Mouse (Mus musculus) 3T3-L1 (cell line): Measurements from ENCODE around the gene Nup160.

Experiments
- DNase-seq: peaks from one replicate; pipeline ENCODE4 v3.0.0-alpha.2; 2015; ENCODE audit warnings: low read depth, low spot score

Gene Nup160

DNA sequence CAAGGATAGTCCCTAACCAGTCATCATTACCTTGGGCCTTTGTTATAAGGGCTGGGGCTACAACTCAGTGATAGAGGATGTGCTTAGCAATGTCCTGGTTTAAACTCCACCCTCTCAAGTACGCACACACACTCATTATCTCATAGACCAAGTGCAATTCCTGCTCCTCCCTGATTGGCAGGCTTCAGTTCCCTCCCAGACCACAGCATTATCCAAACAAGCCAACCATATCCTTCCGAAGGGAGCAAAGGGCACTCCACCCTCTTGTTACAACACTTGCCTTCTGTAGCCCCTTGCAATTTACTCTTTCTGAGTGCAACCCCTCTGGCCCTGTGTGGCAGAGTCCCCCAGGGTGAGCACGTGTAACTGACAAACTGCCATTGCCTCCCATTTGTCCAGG lies 15.6 kb upstream of the Nup160 start:
- DNase-seq, result no peak

DNA sequence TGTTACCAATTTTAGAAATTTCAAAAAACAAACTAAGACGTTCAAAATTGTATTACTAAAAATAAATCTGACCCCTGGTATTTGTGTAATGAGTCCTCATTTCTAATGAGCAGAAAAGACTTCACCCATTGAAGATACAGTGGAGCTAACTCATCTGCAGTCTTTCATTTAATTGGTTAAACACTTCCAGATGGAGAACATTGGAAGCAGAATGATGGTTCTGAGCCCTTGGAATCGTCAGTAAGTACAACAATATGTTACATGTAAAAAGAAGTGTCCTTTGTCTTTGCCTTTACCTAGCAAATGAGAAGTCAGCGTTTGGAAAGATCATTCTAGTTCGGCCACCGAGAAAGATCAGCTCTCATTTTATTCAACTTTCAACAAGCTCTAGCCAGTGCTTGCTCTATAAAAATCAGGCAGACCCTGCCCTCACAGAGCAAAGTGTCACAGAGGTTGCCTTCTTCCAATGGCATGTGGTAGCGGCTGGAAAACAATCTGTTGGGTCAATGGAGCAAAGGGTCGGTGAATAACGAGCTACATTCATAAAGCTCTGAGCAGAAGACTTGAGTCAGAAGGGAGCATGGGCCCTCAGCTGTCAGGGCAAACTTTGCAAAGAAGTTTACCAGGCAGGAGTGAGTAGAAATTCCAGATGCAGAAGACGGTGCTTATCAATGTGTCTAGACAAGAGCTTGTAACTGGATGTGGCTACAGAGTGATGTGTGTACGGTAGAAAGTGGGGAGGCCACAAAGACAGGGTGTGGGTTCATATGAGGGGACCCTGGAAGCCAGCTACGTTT lies 10.2 kb upstream of the Nup160 start:
- peak; percentile 20 for DNase-seq

DNA sequence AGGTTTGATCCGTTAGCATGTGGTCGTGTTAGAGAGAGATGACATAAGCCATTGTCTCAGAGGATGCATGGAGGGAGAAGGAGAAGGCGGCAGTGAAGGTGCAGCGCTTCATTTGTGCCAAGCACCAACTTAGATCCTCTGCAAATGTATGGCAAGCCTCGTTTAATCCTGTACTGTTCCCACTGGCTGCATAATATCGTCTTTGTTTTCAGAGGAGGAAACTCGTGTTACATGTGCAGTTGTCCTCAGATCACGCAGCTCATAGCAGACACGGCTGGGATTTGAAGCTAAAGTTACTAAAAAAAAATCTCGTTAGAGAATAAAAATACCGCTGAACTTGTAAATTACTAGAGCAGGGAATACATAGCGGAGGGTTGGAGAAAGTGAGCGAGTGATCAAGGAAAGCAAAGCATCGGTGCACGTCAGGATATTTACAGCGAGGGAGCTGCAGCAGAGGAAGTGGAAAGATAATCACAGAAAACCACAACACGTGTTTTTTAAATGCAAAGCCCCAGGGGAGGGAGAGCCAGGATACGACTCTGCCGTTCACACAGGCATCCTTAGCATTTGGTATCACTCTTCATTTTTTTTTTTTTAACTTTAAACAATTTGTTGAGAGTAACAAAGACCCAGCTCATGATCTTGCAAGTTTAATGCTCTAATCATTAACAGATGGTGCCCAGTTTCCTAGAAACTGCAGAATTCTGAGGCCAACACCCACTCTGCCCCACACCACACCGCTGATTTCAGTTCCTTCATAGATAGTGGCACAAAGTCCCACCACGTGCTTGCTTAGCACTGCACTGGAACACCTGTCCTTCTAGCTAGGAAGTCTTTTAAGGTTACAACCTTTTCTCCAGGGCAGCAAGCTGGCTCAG lies 9.4 kb upstream of the Nup160 start:
- peak; percentile 70 for DNase-seq

DNA sequence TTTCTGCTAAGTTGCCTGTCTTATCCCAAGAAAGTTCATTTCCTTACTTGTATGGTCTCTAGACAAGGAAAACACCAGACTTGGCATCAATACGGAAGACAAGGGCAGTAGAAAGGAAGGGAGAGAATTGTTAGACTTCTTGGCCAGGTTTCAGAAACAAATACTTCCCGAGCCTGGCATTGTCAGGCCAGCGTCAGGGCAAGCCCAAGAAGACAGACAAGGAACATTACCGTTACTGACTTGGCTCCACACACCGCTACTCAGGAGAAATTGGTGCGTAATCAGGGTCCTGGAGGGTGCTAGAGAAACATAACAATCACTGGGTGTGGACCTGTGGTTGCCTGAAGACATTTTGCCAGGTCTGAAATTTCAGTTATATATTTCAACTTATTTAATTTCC lies 6.7 kb upstream of the Nup160 start:
- DNase-seq, result no peak

DNA sequence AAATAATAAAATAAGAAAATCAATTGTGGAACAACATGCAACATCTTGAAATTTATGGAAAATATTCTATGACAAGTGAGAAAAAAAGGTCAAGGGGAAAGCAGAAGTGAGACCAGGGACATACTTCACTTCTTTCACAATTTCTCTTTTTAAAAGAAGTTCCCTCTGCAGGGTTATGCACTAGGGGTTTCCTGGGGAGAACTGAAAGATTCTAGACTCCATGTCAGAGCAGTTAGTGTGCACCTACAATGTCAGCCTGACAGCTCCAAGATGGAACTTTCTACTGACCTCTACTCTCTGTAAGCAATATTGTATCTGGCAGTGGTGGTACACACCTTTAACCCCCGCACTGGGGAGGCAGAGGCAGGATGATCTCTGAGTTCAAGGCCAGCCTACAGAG lies 3.7 kb upstream of the Nup160 start:
- no peak for DNase-seq

DNA sequence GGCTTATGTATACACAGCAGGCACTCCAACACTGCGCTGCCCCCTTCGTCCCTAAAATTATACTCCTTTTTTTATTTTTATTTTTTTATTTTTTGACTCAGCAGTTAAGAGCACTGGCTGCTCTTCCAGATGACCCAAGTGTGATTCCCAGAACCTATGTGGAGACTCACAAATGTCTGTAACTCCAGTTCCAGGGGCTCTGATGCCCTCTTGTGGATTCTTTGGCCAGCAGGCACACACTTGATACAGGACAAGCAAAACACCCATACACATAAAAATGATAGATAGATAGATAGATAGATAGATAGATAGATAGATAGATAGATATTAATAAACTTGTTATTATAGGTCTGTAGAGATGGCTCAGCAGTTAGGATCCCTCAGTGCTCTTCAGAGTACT lies 2.5 kb upstream of the Nup160 start:
- peak; percentile 43 for DNase-seq

DNA sequence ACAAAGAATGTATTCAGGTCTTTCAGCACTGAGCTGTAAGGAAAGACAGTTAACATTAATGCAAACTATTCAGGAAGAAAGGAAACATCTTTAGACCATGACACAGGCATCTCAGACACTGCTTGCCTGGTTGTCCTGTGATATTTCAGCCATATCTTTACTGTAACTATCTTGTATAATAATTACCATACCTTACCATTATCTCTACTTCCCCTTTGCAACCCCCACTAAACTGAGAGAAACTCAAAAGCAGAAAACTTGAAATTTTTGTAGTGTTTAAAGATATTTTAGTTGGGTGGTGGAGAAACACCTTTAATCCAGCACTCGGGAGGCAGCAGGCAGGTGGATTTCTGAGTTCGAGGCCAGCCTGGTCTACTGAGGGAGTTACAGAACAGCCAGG lies 1.5 kb upstream of the Nup160 start:
- DNase-seq, result no peak

DNA sequence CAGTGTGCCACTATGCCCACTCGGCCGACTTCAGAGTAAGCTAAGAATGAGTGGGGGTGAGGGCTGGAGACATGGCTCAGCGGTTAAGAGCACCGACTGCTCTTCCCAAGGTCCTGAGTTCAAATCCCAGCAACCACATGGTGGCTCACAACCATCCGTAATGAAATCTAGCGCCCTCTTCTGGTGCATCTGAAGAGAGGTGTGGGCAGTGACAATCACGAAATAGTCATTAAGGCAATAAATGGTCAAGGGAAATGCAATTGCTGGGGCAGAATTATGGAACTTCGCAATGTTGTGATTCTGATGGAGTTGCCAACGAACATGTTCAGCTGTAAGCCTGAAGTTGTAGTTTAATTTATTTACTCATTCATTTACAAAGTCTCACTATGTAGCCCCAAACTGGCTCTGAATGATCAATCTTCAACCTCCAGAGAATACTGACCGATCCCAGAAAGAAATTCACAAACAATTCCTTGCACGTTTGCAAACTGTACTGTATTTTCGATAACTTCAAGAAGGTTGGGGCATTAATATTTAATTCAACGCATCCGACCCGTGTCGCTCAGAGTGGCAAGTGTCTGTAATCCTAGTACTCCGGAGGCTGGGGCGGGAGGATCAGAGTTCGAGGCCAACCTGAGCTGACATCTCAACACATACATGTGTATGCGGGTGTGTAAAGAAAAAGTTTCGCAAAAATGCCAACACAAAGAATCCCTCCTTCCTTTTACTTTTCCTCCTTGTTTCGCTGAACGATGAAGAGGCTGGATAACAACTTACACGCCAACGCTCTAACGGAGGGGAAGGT lies 1.4 kb downstream of the Nup160 start:
- DNase-seq, result peak; percentile 55

DNA sequence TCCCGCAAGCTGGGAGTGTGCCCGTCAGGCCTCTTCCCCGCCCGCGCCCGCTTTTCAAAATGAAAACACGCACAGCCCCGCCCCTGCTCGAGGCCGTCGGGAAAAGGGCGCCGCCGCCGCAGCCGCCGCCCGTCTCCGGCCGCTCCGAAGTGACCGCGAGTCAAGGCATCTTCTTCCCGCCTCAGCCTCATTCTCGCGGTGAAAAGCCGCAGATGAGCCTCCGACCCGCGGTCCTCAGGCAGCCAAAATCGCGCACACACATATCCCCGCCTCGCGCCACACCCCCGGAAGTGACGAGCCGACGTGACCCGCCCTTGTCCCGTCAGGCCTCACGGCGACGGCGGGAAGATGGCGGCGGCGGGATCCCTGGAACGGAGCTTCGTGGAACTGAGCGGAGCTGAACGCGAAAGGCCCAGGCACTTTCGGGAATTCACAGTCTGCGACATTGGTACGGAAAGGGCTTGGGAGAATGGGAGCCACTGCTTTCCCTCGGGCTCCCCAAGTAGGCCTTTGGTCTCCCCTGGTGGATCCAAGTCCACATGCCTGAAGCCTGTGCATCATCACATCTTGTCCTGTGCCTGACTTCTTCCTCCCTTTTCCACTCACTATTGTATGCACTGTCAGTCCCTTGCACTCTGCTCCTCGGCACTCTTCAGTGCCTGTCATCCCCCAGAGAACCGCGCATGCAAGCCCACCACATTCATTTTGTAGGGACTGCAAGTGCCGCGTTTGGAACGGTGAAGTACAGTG lies 2.2 kb downstream of the Nup160 start:
- peak; percentile 95 for DNase-seq

DNA sequence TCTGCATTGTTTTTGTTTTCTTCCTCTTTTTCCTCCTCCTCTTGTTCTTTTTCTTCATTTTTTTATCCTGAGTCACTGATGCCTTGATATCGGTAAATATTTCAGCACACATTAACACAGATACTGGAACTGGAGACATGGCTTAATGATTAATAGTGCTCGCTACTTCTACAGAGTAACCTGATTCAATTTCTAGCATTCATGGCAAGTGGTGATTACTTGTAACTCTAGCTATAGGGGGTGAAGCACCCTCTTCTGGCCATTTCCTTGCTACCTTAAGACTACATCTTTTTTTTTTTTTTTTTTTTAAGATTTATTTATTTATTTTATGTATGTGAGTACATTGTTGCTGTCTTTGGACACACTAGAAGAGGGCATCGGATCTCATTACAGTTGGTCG lies 23.9 kb downstream of the Nup160 start:
- DNase-seq, result peak; percentile 17

DNA sequence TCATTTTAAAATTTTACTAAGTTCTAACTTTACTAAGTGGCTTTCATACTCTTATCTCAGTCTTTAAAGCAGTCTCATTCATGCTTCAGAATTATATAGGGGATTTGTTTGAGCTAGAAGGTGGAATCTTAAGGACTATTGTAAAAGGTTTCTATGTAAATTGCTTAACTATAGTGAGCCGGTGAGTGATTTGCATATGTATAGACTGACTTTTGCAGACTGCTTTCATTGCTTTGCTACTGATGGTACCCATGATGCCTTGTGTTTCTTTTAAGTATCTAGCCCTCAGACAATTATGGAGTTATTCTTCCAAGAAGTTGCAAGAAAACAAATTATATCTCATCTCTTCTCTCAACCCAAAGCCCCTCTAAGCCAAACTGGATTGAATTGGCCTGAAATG lies 31.5 kb downstream of the Nup160 start:
- DNase-seq, result no peak

DNA sequence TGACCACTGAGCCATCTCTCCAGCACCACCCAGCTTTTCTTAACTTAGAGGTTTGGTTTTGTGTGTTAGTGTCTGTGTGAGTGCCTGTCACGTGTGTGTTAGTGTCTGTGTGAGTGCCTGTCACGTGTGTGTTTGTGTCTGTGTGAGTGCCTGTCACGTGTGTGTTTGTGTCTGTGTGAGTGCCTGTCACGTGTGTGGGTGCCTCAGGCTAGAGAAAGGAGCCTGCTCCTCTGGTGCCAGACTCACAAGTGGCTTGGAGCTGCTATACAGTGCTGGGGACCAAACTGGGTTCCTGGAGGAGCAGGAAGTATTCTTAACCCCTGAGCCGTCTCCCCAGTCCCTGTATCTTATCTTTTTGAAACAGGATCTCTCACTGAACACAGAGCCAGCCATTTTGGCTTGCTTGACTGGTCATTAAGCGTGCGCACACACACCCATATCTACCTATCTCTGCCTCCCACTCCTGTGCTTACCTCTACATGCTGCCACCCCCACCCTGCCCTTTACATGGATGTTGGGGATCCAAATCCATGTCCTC lies 38.6 kb downstream of the Nup160 start:
- no peak for DNase-seq

DNA sequence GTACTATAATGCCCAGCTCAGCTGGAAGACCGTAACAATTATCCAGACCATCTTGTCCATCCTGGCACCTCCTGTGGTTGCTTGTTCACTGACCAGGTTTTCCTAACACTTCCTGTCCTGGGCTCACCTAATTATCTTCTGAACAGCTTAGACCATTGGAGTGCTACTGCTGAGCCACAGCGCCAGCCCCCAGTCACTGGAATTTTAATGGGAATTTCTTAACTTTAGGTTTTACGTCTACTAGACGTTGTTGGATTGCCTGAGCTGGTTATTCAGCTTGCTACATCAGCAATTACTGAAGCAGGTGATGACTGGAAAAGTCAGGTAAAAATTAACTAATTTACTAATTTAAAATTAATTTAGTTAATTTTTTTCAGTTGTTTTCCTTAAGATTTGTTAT lies 40.4 kb downstream of the Nup160 start:
- no peak for DNase-seq

DNA sequence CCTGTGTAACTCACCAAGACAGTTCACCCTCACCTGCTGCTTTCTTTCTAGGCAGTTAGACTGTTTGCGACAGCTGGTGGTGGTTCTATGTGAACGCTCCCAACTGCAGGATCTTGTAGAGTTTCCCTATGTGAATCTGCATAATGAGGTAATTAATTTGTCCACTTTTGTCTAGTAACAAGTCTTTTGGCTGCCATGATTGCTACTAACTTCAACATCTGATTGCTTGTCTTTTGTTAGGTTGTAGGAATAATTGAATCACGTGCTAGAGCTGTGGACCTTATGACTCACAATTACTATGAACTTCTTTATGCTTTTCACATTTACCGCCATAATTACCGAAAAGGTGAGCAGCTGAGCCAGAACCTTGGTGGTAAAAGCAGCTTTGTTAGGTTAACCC lies 40.9 kb downstream of the Nup160 start:
- no peak for DNase-seq

DNA sequence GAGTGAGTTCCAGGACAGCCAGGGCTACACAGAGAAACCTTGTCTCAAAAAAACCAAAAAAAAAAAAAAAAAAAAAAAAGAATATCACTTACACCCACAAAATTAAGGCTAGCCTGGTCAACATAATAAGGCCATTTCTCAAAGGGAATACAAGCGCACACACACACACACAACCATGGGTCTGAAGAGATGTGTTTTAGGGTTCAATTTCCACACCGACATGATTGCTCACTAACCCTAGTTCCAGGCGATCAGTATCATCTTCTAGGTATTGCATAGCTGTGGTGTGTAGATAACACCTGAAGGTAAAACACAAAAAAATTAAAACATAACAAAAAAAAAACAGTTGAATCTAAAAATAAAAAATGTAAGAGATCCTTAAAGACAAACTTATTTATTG lies 49.8 kb downstream of the Nup160 start:
- DNase-seq, result no peak

DNA sequence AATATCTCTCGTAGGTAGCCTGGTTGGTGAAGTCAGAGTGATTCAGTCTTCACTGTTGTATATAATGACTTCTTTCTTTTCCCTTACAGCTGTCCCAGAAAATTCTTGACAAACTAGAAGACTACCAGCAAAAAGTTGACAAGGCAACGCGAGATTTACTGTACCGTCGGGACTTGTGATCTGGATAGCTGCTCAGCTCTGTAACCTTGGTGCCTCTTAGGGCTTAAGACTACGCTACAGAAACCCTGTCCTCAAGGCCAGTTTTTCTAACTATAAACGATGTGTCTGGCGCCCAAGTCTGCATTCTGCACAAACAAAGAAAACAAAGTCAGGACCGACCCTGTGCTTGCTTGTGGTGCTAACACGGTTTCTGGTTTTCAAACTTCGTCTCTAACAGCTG lies 58.3 kb downstream of the Nup160 start:
- no peak for DNase-seq

DNA sequence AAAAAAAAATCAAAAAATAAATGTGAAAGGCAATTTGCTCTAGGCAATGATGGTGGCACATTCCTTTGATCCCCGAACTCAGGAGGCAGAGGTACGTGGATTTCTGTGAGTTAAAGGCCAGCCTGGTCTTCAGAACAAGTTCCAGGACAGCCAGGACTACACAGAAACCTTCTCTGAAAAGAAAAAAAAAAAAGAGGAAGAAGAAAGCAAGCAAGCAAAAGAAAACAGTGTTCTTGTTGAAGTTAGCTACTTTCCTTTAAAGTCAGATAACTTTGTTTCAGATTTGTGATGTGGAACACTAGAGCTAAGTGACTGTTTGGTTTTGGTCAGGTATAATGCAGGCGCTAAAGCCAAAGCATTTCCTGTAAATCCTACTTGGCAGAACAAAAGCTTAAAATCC lies 61.8 kb downstream of the Nup160 start:
- no peak for DNase-seq

DNA sequence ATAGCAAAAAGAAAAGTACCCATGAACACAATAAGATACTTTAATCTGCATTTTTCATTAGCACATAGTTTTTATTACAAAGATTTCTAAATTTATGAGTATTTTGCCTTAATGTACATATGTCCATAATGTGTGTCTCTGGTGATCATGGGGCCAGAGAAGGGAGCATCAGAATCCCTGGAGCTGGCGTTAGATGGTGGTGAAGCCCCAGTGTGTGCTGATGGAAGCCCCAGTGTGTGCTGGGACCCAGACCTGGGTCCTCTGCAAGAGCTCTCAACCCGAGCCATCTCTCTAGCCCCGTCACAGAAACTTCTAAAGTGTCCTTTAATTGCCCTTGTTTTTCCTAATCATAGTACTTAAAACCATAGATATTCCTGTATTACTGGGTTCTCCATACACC lies 62.3 kb downstream of the Nup160 start:
- no peak for DNase-seq

DNA sequence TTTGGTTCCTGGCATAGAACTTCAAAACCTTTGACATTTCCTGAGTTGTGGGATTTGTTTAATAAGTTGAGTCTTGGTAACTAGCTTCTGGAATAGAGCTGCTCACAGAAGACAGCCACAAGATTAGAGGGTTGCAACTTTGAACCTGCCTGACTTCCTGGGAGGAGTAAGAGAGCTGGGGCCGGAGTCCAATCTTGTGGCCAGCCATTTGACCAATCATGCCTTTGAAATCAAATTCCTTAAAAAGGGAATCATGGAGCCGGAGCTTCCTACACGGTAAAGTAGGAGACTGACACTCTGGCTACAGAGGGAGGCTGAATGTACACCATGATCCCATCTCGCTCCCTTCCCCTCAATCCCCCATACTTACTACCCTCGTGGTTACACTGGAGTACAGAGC lies 62.9 kb downstream of the Nup160 start:
- no peak for DNase-seq

DNA sequence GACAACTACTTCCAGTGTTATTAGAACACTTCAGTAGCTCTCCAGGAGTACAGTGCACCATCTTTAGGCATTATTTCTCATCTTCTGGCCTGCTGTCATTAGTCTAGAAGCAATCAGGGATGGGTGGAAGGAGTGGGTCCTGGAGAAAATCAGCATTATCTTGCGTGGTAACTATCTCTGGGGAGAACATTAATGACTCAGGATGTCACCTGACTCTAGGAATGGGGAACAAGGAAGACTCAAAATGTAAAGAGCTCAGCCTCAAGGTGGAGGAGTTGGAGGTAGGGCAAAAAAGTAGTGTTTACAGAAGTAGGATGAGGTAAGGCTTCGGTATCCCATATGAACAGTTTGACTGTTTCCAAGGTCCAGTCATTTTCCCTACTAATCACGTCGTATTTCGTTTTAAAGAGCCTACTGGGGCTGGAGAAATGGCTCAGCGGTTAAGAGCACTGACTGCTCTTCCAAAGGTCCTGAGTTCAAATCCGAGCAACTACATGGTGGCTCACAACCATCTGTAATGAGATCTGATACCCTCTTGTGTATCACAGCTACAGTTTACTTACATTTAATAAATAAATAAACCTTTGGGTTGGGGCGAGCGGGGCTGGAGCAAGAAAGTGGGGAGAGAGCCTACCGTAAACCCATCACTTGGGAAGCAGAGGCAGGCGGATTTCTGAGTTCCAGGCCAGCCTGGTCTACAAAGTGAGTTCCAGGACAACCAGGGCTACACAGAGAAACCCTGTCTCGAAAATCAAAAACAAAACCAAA lies 67.5 kb downstream of the Nup160 start:
- peak; percentile 61 for DNase-seq
